Mouse (Mus musculus) naive thymus-derived CD4-positive, alpha-beta T cell, adult 2 months (primary cell): Measurements from ENCODE around the gene Abca17.

Source experiments
- DNase-seq: peaks from one replicate; pipeline ENCODE4 v3.0.0-alpha.2; 2011; ENCODE audit warnings: low read depth

Abca17 gene

DNA sequence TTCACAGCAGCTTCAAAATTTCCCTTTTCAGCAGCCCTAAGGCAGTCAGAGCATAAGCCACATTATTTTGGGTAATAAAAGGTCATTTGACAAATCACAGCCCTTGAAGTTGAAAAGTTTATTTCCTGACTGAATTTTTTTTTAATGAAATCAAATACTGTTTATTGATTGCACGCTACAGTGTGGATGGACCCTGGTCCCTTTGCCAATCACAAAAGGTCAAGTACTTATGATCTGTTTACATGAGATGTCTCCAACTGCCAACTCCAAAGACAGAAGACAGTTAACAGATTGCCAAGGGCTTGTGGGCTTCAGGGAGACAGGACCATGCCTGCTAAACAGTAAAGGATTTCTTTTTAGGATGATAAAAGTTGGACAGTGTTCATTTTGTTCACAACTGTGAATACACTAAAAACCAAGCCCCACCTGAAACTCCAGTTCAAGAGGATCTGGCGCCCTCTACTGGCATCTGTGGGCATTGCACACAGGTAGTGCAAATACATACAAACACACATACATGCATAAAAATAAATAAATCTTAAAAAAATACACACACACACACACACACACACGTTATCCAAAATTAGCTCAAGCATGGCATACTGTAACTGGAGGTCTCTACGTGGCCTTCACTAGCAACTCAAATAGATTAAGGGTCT, 107.4 kb downstream of the Abca17 start:
- peak; percentile 72 for DNase-seq

DNA sequence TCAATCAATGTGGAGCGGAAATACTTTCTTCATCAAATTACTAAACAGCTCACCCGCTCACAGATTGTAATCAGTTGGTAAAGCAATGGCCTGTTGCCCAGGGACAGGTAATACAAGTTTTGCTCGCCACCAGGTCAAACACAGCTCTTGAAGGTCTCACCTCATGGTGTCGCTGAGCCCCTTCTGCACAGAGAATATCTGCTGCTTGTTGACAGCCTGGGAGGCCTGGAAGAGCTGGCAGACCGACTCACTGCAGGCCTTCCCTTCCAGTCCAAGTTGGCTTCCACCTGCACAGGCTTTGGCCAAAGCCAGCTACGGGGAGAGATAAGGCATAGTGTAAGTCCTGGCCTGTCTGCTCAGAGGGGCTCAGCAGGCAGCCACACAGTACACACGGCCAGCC, 113.9 kb downstream of the Abca17 start:
- DNase-seq: no peak

DNA sequence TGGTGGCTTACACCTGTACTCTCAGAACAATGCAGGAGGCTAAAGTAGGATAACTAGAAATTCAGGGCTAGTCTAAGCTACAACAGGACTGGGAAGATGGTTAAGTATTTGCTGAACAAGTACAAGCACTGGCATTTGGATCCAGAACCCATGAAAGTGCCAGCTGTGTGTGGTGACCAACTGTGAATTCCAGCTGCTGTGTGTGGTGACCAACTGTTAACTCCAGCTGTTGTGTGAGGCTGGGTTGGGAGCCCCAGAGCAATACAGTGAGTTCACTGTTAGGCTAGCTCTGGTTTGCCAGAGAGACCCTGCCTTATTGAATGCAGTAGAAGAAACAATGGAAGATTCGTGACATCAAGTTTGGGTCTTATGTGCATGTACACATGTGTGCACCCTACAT, 114.4 kb downstream of the Abca17 start:
- DNase-seq: no peak

DNA sequence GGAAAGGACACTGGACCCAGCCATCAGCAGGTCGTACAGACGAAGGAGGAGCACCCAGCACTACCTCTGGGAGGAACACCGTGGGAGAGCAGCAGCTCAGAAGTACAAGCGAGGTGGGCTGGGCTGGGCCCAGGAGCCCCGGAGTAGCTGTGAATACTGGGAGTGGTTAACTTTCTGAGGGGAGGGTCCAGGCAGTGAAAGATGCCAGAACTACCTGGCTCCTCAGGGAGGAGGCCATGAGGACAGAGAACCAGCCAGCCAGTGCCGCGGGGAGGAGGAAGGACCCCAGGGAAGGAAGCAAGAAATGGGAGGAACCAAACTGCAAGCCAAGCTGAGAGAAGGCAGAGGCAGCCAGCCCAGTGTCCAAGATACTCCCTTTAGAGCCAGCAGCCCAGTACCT, 122.9 kb downstream of the Abca17 start:
- DNase-seq: no peak

DNA sequence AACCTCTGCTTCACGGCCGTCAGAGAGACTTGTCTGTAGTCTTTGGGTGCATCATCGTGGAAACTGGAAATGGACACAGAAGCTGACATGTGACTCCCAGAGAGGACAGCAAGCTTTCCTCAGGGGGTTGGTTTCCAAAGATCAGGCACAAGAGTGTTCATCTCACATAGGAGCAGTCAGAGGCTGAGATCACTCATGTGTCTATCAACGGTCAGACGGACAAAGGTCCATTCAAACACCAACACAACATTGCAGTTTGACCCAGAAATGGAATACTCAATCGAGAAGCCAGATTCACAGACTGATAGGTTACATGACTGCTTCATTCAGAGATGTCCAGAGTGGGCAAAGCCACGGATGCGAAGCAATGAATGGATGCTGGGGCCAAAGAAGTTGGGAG, 124.1 kb downstream of the Abca17 start:
- DNase-seq: no peak

DNA sequence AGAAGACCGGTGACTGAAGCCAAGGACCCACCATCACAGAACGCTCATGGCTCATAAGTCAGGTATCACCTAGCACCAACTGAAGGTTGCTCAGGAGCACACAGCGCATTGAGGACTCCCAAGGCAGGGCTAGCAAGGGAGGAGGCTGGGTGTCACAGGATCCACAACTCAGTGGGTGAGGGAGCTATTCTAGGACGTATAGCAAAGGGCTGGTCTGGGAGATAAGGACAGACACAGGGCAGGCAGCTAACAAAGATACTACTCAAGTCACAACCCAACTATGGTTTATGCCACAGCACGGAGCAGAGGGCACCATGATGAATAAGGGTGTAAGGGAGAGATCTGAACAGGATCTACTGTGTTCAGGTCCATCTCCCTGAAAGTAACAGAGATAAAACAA, 125.0 kb downstream of the Abca17 start:
- DNase-seq: no peak

DNA sequence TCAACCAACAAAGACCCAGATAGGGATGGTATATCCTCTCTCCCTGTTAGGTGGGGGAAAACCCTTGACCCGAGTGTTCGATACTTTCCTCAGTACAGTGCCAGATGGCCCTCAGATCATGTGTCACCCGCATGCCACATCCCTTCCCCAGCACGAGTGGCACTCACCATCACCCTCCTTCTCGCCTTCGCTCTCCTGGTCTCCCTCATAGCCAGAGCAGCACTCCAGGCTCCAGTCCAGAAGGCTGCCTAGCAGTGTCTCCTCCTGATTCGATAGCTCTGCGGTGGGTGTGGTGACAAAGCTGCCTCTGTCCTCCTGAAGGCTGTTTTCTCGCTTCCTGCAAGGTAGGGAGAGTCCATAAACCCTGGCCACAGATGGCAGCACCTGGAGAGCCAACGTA, 126.1 kb downstream of the Abca17 start:
- no peak for DNase-seq

DNA sequence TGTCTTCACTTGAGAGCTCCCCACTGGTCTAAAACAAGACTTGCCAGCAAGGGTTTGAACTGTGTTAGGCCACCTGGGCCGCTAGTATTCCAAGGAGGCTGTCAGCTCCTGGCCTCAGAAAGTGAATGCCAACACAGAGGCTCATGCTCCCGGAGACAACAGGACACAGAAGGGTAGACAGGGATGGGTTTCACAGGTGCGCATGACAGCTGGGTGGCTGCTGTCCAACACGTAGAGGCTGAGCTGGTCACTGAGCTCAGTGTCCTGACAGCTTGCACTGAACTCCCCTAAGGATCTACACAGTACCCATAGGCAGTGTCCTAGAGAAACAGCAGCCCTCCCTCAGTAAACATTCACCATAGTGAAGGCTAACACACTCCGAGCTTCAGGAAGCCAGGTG, 127.4 kb downstream of the Abca17 start:
- no peak for DNase-seq

DNA sequence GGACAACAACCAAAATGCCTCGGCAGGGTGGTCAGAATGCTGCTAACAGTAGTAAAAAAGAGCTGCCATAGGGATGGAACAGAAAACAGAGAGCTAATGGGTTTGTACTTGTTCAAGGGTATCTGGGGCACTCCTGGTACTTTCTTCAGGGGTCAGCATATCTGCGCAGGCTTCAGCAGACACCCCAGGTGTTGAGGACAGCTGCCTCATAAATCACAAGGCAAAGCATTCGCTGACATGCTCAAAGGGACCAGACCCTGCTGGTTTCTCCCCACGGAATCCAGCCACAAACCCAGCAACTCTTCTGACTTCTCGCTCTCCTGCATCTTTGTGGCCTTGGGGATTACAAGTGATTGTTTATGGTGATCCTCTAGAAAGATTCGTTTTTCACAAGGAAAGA, 128.2 kb downstream of the Abca17 start:
- DNase-seq: no peak

DNA sequence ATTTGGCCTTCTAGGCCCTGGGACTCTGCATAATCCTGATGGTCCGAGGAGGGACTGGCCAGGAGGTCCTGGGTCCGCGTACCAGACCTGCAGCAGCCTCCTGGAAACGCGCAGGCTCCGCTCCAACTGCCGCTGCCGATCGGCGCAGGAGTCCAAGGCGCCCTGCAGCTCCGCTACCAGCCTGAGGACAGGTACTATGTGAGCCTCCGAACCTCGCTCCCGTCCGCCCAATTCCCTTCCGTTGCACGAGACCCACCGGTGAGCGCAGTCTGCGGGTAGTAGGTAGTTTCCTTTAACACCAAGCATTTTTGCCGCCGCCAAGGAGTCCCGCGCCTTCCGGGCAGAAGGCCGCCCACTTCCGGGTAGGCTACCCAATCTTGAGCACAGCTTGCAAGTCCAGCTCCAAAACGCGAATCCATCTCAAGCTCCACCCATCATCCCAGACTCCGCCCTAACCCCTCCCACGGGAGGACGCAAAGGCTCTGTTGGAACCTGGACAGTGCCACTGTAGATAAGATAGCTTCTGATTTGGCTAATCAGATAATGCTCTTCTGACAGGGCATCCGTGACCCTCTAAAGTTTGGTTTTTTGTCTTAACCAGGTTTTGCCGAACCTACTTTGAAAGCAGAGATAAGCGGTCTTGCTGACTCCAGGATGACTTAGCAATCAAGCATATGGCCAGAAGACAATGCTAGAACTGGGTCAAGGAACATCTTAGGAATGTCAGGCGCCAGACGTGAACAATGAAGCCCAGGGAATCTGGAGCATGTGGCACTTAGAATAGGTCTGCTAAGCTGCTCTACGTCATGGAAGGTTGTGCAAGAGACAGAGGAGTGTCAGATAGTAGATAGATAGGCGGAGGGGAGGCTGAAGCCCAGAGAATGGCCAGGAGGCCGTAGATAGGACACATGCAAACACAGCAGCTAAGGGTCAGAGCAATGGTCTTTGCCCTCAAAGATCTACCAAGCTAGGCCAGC, 130.1 kb downstream of the Abca17 start, which contains the start of gene Tedc2:
Gene Tedc2, minus strand, starts transcription at position 417 of the 977 bp plus-strand sequence.
- peak; percentile 92 for DNase-seq

DNA sequence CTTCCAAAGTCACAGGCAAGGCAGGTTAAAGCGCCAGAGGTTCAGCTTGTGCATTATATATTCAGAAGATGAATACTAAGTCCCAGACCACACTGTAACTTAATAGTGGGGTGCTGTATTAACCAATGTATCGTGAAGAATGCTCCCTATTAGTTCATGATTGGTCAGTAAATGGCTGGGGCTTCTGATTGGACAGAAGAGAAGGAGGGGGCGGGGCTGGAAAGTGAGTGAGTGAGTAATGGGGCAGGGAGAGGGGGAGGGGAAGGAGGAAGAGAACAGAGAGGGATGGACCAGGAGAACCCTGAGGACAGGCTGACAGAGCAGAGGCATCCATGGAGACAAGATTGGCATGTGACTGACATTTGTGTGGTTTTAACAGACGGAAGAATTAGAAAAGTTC, 134.0 kb downstream of the Abca17 start:
- DNase-seq: no peak
